Mouse (Mus musculus) stomach, embryonic 14.5 days (tissue): Measurements from ENCODE around the gene Fip1l1. TPM values are rescaled to one million over a fixed set of nuclear protein-coding genes. Genes with fewer than 3 reads are reported as not detected.

ENCODE experiments used
- ATAC-seq: fragments of 200-750 bp; cut with Nextera tagmentation; 2 replicates; pipeline ENCODE4 v1.8.0; 2017; ENCODE audit warnings: low read depth, moderate TSS enrichment; ENCODE audit not compliant: insufficient number of reproducible peaks, insufficient read depth, low FRiP score
- H3K27ac ChIP-seq: fragments of 300-500 bp; sonication (generic); 2 replicates; pipeline ENCODE4 v1.5.1; 2014; ENCODE audit warnings: mild to moderate bottlenecking, low read length, moderate library complexity, mixed read lengths
- H3K27me3 ChIP-seq: fragments of 300-500 bp; sonication (generic); 2 replicates; pipeline ENCODE4 v1.6.1; 2014; ENCODE audit warnings: low read length, control low read depth, mixed read lengths; ENCODE audit not compliant: control insufficient read depth, insufficient read depth
- H3K36me3 ChIP-seq: fragments of 300-500 bp; sonication (generic); 2 replicates; pipeline ENCODE4 v1.6.1; 2014; ENCODE audit warnings: mild to moderate bottlenecking, control low read depth, low read length, moderate library complexity, mixed read lengths; ENCODE audit not compliant: control insufficient read depth, insufficient read depth
- H3K4me1 ChIP-seq: fragments of 300-500 bp; sonication (generic); 2 replicates; pipeline ENCODE4 v1.6.1; 2014; ENCODE audit warnings: low read length, control low read depth, mixed read lengths; ENCODE audit not compliant: control insufficient read depth, insufficient read depth
- H3K4me2 ChIP-seq: fragments of 300-500 bp; sonication (generic); replicated peaks from 2 replicates; pipeline ENCODE4 v1.6.1; 2014; ENCODE audit warnings: low read depth, low read length, control low read depth
- H3K4me3 ChIP-seq: fragments of 300-500 bp; sonication (generic); 2 replicates; pipeline ENCODE4 v1.5.1; 2014; ENCODE audit warnings: low read depth, low read length, control low read depth
- H3K9ac ChIP-seq: fragments of 300-500 bp; sonication (generic); replicated peaks from 2 replicates; pipeline ENCODE4 v1.6.1; 2014; ENCODE audit warnings: low read depth, mild to moderate bottlenecking, control low read depth, low read length, moderate library complexity, mixed read lengths
- H3K9me3 ChIP-seq: fragments of 300-500 bp; sonication (generic); 2 replicates; pipeline ENCODE4 v1.6.1; 2016; ENCODE audit warnings: low read depth, low read length, control low read depth; ENCODE audit not compliant: control insufficient read depth
- WGBS: fragments of 180-500 bp; shearing (Covaris S2); extraction: QIAGEN DNeasy Blood & Tissue Kit; methylation state at CpG from one replicate; pipeline ENCODE4 v1.1.7; 2014; 5-methylcytosine and 5-hydroxymethylcytosine counted together
- polyA plus RNA-seq: library from polyadenylated mRNA; unstranded; fragments of >200 nt; fragmentation: Nextera tagmentation; extraction: Ambion mirVana; gene quantifications from 2 replicates; pipeline ENCODE4 v1.2.1, GENCODE M21; 2014

Fip1l1 gene
- polyA plus RNA-seq, 1 experiment from 2014 or later, result 88.6 TPM

GRCm38 (mm10) chr5:74602371-74602770 is 67.1 kb downstream of the Fip1l1 start:
- peaks cover 11% of the 10 kb centered on the region; the same call in 1 of the 2 replicates for H3K36me3 ChIP-seq
- WGBS, result 72% methylated on average over 10 of the region's 10 CpGs
- H3K27ac ChIP-seq, result no peak overlapping the region
- no peaks in the 10 kb centered on the region for H3K9me3 ChIP-seq
- no peak overlapping the region for H3K4me3 ChIP-seq
- no peak for ATAC-seq
- H3K4me1 ChIP-seq, result no peaks in the 10 kb centered on the region
- H3K27me3 ChIP-seq, result no peaks in the 10 kb centered on the region
- no peak overlapping the region for H3K9ac ChIP-seq
- H3K4me2 ChIP-seq, result no peak overlapping the region

- no peaks in the 10 kb centered on the region for H3K4me1 ChIP-seq
- H3K36me3 ChIP-seq, result peaks cover 5% of the 10 kb centered on the region; the same call in 1 of the 2 replicates
- H3K4me3 ChIP-seq, result no peak overlapping the region
- H3K9ac ChIP-seq, result no peak overlapping the region
- WGBS, result 57% methylated on average over 4 of the region's 4 CpGs
- H3K4me2 ChIP-seq, result no peak overlapping the region
- no peak for ATAC-seq
- H3K27me3 ChIP-seq, result no peaks in the 10 kb centered on the region
- H3K27ac ChIP-seq, result no peak overlapping the region
- no peaks in the 10 kb centered on the region for H3K9me3 ChIP-seq
Observed at GRCm38 (mm10) chr5:74603306-74603705, 68.1 kb downstream of the Fip1l1 start.

GRCm38 (mm10) chr5:74606213-74606612 is 71.0 kb downstream of the Fip1l1 start:
- Histone ChIP-seq H3K4me3 (no peak overlapping the region), H3K27ac (no peak overlapping the region), H3K9me3 (no peaks in the 10 kb centered on the region), H3K4me2 (no peak overlapping the region), H3K27me3 (no peaks in the 10 kb centered on the region), H3K4me1 (no peaks in the 10 kb centered on the region), H3K36me3 (no peaks in the 10 kb centered on the region), H3K9ac (no peak overlapping the region)
- WGBS, result 89% methylated on average over 8 of the region's 8 CpGs
- ATAC-seq, result no peak

- H3K4me1 ChIP-seq, result no peaks in the 10 kb centered on the region
- H3K4me3 ChIP-seq, result no peak overlapping the region
- no peaks in the 10 kb centered on the region for H3K9me3 ChIP-seq
- H3K9ac ChIP-seq, result no peak overlapping the region
- H3K36me3 ChIP-seq, result no peaks in the 10 kb centered on the region
- WGBS, result 65% methylated on average over 10 of the region's 10 CpGs
- no peak for ATAC-seq
- H3K4me2 ChIP-seq, result no peak overlapping the region
- no peak overlapping the region for H3K27ac ChIP-seq
- H3K27me3 ChIP-seq, result no peaks in the 10 kb centered on the region
Observed at GRCm38 (mm10) chr5:74610511-74610910, 75.3 kb downstream of the Fip1l1 start.

- H3K9me3 ChIP-seq, result no peaks in the 10 kb centered on the region
- no peak overlapping the region for H3K4me2 ChIP-seq
- H3K9ac ChIP-seq, result no peak overlapping the region
- peaks cover 1% of the 10 kb centered on the region; the same call in 1 of the 2 replicates for H3K4me1 ChIP-seq
- no peak overlapping the region for H3K4me3 ChIP-seq
- H3K27me3 ChIP-seq, result no peaks in the 10 kb centered on the region
- no peak overlapping the region for H3K27ac ChIP-seq
- H3K36me3 ChIP-seq, result no peaks in the 10 kb centered on the region
- no peak for ATAC-seq
- 76% methylated on average over 5 of the region's 5 CpGs for WGBS
Observed at GRCm38 (mm10) chr5:74612713-74613112, 77.5 kb downstream of the Fip1l1 start.

GRCm38 (mm10) chr5:74613491-74614151 is 78.4 kb downstream of the Fip1l1 start:
- ATAC-seq, result no peak
- Histone ChIP-seq H3K27ac (no peak overlapping the region), H3K36me3 (no peaks in the 10 kb centered on the region), H3K27me3 (no peaks in the 10 kb centered on the region), H3K9me3 (no peaks in the 10 kb centered on the region), H3K4me2 (no peak overlapping the region), H3K9ac (no peak overlapping the region), H3K4me3 (no peak overlapping the region), H3K4me1 (peaks cover 4% of the 10 kb centered on the region; the same call in 1 of the 2 replicates)
- WGBS, result 26% methylated on average over 18 of the region's 18 CpGs

- H3K4me3 ChIP-seq, result no peak overlapping the region
- H3K27me3 ChIP-seq, result no peaks in the 10 kb centered on the region
- H3K9me3 ChIP-seq, result no peaks in the 10 kb centered on the region
- peaks cover 4% of the 10 kb centered on the region; the same call in 1 of the 2 replicates for H3K4me1 ChIP-seq
- 39% methylated on average over 13 of the region's 13 CpGs for WGBS
- H3K9ac ChIP-seq, result no peak overlapping the region
- no peaks in the 10 kb centered on the region for H3K36me3 ChIP-seq
- no peak overlapping the region for H3K4me2 ChIP-seq
- H3K27ac ChIP-seq, result peak overlapping the region; percentile 18; the same call in 1 of the 2 replicates
- ATAC-seq, result no peak
Observed at GRCm38 (mm10) chr5:74617816-74618572, 82.7 kb downstream of the Fip1l1 start.

GRCm38 (mm10) chr5:74618573-74619059 is 83.4 kb downstream of the Fip1l1 start:
- Histone ChIP-seq H3K27me3 (no peaks in the 10 kb centered on the region), H3K4me2 (no peak overlapping the region), H3K9me3 (no peaks in the 10 kb centered on the region), H3K36me3 (no peaks in the 10 kb centered on the region), H3K9ac (no peak overlapping the region), H3K4me3 (no peak overlapping the region), H3K27ac (no peak overlapping the region), H3K4me1 (peaks cover 4% of the 10 kb centered on the region; the same call in 1 of the 2 replicates)
- no peak for ATAC-seq
- 63% methylated on average over 3 of the region's 3 CpGs for WGBS
